Mouse (Mus musculus): ENCODE measurements at regions not wholly inside any gene's neighbourhood (a gene's known extent, or its start where the extent isn't known, plus 50 kb on each side); places are given as distances from the start of the nearest gene placed in this dataset.

DNA sequence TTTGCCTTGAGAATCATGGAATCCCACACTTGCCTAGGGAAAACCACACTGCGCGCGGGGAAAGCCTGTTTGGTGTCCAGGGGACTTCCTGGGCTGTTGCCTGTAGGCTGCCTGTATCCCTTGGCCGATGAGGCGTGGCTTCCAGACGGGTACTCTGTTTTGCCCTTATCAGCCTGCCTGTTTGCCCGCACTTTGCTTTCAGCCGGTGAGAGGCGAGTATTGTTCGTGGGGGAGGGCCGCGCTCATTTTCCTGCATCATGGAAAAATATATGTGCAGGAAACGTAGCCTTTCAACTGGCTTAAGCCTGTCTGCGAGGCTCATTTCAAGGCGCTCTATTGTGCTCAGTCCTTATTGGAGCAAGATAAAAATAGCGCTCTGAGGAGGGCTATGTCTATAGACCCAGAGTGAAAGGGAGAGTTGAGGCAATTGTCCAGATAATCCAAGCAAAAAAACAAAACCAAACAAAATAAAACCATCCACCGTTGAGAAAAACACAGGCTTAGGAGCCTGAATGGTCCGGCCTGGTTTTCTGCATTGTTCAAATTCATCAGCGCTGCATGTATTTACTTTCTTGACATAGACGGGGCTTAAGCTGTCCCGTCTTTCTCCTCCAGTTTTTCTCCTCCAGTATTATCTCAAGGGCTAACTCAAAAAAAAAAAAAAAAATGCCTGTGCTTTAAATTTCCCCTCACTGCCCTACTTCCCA, 67.9 kb downstream of the Klf5 start:
- ATAC-seq (replicated peaks; ENCODE audit: low FRiP score, low TSS enrichment, poor library complexity, severe bottlenecking), result no peak

DNA sequence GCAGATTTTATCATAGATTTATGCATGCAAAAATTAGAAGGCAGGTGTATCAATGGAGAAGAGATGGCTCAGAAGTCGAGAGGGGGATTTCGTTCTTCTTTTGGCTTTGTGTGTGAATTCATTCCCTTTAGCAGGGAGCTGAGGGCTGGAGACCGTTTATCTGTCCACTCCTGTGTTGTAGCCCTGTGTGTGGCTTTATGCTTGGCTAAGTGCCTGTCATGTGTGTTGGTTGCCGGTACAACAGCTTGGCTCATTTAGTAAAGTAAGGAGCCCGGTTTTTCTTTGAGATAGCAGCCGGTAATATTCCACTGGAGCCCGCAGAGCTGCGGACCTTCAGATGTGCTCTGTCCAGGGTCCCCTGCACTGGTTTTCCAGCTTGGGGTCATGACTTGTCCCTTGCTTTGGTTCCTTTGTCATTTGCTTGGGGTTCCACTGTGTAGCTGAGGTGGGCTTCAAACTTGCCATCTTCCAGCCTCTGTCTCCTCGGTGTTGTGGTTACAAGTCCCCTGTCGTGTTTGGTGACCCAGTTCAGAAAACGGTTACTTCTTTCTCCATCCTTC, 68.6 kb downstream of the Klf5 start:
- ATAC-seq (replicated peaks; ENCODE audit: low FRiP score, low TSS enrichment, poor library complexity, severe bottlenecking), result no peak

GRCm38 (mm10) chr14:99369366-99369765, 70.9 kb downstream of the Klf5 start:
- ATAC-seq (replicated peaks; ENCODE audit: low FRiP score, low TSS enrichment, poor library complexity, severe bottlenecking), result no peak

DNA sequence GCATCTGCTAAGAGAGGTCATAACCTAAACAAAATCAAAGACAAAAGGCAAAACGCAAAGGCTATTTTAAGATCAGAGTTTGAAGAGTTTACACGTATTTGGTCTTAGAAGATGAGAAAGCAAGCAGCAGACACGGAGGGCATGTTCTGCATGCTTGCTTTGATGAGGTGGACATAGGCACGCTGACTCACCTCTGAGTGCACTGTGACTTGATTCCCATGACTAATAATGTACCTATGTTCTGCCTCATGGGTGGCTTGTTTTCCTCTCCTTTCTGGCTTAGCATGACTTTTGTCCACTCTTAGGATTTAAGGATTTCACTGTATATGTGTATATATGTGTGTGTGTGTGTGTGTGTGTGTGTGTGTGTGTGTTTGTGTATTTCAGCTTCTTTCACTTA, 75.2 kb downstream of the Klf5 start:
- ATAC-seq (replicated peaks; ENCODE audit: low FRiP score, low TSS enrichment, poor library complexity, severe bottlenecking), result no peak

DNA sequence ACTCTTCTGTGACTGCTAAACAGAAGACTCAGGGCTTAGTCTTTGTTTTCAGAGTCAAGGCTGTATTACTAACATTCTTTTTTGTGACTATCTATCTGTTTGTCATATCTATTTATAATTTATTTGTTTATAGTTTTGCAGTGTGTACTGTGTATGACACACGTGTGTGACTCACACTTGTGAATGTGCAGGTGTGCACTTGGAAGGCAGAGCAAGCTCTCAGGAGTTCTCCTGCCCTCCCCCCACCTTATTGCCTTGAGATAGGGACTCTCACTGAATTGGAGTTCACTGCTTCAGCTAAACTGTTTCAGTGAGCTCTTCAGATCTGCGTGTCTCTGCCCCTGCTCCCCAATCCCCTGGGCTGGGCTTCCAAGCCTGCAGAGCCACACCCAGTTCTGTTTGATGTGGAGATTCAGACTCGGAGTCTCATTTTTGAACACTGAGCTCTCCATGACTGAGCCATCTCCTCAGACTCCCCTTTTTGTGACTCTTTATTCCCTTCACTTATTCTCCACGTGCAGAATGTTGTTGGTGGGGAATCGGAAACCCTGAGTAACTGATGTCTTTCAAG, 76.6 kb downstream of the Klf5 start:
- ATAC-seq (replicated peaks; ENCODE audit: low FRiP score, low TSS enrichment, poor library complexity, severe bottlenecking), result no peak

GRCm38 (mm10) chr14:99376652-99377502, 78.4 kb downstream of the Klf5 start:
- no peak for ATAC-seq (replicated peaks; ENCODE audit: low FRiP score, low TSS enrichment, poor library complexity, severe bottlenecking)

DNA sequence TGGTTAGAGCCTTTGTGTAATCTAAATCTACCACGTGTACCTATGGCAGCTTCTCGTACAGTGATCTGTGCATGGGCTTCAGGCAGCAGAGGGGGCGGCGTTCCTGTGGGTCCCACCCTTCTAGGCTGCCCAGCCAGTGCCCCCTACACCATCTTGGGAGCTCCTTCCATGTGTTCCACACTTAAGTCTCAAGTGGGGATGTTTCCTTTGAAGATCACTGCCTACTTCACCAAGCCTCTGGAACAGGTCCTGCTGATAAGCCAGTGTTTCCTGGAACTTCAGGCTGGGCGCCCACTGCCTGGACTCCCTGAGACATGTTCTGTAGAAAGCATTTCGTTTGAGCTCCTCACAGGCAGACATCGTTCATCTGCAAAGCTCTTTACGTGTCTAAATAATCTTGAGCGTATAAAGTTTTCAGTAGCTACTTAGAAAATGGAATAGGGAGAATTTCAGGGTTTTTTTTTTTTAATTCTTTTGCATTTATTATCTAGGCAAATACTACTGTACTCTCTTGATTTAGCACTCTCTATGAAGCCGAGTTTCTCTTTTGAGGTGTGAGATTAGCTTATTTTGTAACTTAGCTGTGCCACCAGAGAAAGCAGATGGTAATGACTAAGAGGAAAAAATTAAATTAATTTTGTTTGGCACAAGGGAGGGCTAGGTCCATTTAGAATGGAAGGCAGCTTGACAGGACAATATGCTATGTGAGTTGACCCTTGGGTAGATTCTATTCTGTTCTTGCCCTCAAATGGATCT, 82.9 kb downstream of the Klf5 start:
- no peak for ATAC-seq (replicated peaks; ENCODE audit: low FRiP score, low TSS enrichment, poor library complexity, severe bottlenecking)

- no peak for ATAC-seq (replicated peaks; ENCODE audit: low FRiP score, low TSS enrichment, poor library complexity, severe bottlenecking)
Measured at GRCm38 (mm10) chr14:99382051-99382450, 83.6 kb downstream of the Klf5 start.

DNA sequence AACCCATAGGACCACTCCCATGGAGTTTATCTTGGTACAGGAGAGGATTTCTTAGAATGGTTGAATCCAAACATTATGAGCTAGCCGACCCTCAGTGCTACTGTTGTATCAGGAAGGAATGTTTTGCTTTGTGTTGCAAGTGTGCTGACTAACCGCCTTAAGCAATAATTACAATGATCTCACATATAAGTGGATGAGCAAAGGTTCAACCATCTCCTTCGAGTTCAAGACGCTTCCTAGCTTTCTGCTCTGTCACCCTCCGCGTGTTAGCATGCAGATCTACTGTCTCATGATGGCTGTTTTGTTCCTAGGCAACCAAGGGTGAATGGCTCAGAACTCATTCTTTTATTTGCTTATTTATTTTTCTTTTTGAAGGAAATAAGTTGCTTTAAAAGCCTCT, 84.7 kb downstream of the Klf5 start:
- no peak for ATAC-seq (replicated peaks; ENCODE audit: low FRiP score, low TSS enrichment, poor library complexity, severe bottlenecking)

- ATAC-seq (replicated peaks; ENCODE audit: low FRiP score, low TSS enrichment, poor library complexity, severe bottlenecking), result no peak
Measured at GRCm38 (mm10) chr14:99387581-99387980, 89.1 kb downstream of the Klf5 start.

GRCm38 (mm10) chr14:99389306-99389705, 90.8 kb downstream of the Klf5 start:
- ATAC-seq (replicated peaks; ENCODE audit: low FRiP score, low TSS enrichment, poor library complexity, severe bottlenecking), result no peak

- ATAC-seq (replicated peaks; ENCODE audit: low FRiP score, low TSS enrichment, poor library complexity, severe bottlenecking), result no peak
Measured at GRCm38 (mm10) chr14:99391700-99392099, 93.2 kb downstream of the Klf5 start.

GRCm38 (mm10) chr14:99392813-99393212, 94.3 kb downstream of the Klf5 start:
- ATAC-seq (replicated peaks; ENCODE audit: low FRiP score, low TSS enrichment, poor library complexity, severe bottlenecking), result no peak

DNA sequence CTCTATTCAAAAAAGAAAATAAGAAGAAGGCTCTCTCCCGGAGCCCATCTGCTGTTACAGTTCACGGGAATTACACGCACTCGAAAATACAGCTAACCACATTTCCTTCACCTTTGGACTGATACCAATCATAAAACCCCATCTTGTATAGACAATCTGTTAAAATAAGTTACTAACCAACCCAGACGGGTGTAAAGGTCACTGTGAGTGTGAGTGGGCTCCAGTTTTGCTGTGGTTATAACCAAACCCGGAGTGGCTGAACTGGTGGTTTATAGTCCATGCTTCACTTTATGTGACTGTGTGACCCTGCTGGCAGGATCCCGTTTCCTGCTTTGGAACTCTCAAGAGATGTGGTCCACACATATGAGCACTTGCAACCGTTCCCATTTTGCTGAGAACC, 95.1 kb downstream of the Klf5 start:
- no peak for ATAC-seq (replicated peaks; ENCODE audit: low FRiP score, low TSS enrichment, poor library complexity, severe bottlenecking)

- no peak for ATAC-seq (replicated peaks; ENCODE audit: low FRiP score, low TSS enrichment, poor library complexity, severe bottlenecking)
Measured at GRCm38 (mm10) chr14:99403155-99403726, 104.8 kb downstream of the Klf5 start.

DNA sequence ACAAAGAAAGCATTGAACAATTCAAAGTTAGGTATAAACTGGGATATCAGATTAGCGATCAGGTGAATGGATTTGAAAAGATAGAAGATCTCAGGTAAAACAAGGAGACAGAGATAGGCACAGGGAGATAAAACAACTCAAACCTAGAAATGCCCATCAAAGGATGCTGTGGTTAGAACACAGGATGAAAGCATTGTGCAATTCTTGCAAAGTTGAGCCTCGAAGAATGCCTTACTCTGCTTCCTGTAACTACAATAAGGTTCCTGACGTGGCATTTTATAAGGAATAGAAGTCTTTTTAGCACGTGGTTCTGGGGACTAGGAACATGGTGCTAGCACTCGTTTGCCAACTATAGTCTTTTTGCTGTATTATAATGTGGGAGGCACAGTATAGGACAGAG, 106.7 kb downstream of the Klf5 start:
- ATAC-seq (replicated peaks; ENCODE audit: low FRiP score, low TSS enrichment, poor library complexity, severe bottlenecking), result no peak

DNA sequence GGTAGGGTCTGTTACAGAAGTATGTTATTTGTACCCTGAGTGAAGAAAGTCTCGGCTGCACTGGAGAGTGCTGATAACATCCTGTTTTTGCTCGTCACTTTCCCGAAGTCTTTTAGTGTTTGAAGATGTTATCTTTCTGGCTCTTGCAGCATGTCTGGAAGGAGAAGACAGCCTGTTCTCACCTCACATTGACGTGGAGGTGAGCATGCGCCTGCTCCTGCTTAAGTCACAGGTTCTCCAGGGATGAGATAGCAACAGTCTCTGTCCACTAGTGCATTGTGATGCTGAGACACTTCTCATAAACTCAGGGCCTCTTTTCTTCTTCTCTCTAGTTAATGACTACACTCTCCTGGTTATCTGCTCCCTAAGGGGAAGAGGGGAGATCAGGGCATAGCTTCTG, 113.3 kb downstream of the Klf5 start:
- no peak for ATAC-seq (replicated peaks; ENCODE audit: low FRiP score, low TSS enrichment, poor library complexity, severe bottlenecking)

GRCm38 (mm10) chr14:99416169-99416568, 117.7 kb downstream of the Klf5 start:
- no peak for ATAC-seq (replicated peaks; ENCODE audit: low FRiP score, low TSS enrichment, poor library complexity, severe bottlenecking)

DNA sequence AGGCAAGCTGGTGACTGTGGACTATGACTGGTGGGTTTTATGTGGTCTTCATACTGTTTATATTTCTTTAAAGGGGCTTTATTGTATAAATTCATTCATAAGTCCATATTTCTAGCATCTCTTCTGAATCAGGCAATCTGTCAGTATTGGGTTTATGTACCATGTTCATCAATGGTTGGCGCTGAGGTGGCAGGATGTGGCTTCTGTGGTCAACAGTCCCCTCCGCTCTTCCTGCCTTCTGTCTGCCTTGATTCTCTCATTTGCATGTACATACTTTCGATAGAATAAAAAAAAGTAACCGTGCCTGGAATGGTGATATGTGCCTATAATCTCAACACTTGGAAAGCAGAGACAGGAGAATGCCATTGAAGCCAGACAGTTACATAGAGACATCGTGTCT, 120.5 kb downstream of the Klf5 start:
- no peak for ATAC-seq (replicated peaks; ENCODE audit: low FRiP score, low TSS enrichment, poor library complexity, severe bottlenecking)
